Mouse (Mus musculus) midbrain, embryonic 10.5 days (tissue): ENCODE results near the gene Arhgef19. TPM values are rescaled to one million over a fixed set of nuclear protein-coding genes. Genes with fewer than 3 reads are reported as not detected.

Experiments used
- DNase-seq: peaks from one replicate; pipeline ENCODE4 v3.0.0-alpha.2; 2017; ENCODE audit warnings: low spot score
- H3K27ac ChIP-seq: fragments of 300-500 bp; sonication (generic); replicated peaks from 2 replicates; pipeline ENCODE4 v1.5.1; 2016; ENCODE audit warnings: mild to moderate bottlenecking
- H3K27me3 ChIP-seq: fragments of 300-500 bp; sonication (generic); 2 replicates; pipeline ENCODE4 v1.6.1; 2016; ENCODE audit warnings: low read depth, mild to moderate bottlenecking; ENCODE audit not compliant: poor library complexity, severe bottlenecking
- H3K36me3 ChIP-seq: fragments of 300-500 bp; sonication (generic); 2 replicates; pipeline ENCODE4 v1.6.1; 2016; ENCODE audit warnings: mild to moderate bottlenecking, moderate library complexity
- H3K4me1 ChIP-seq: fragments of 300-500 bp; sonication (generic); 2 replicates; pipeline ENCODE4 v1.6.1; 2016
- H3K4me3 ChIP-seq: fragments of 300-500 bp; sonication (generic); 2 replicates; pipeline ENCODE4 v1.5.1; 2016; ENCODE audit warnings: mild to moderate bottlenecking, moderate library complexity
- H3K9me3 ChIP-seq: fragments of 300-500 bp; sonication (generic); replicated peaks from 2 replicates; pipeline ENCODE4 v1.6.1; 2016; ENCODE audit warnings: mild to moderate bottlenecking
- WGBS: fragments of 180-500 bp; shearing (Covaris S2); methylation state at CpG from one replicate; pipeline ENCODE4 v1.1.7; 2016; 5-methylcytosine and 5-hydroxymethylcytosine counted together
- polyA plus RNA-seq: library from polyadenylated mRNA; unstranded; fragments of >200 nt; fragmentation: Nextera tagmentation; extraction: Ambion mirVana; gene quantifications from 2 replicates; pipeline ENCODE4 v1.2.1, GENCODE M21; 2016

The Arhgef19 gene
- polyA plus RNA-seq, 1 experiment from 2014 or later: 0.64 TPM

GRCm38 (mm10) chr4:141301116-141301553 is 61.8 kb downstream of the Arhgef19 start, which contains the start of gene Epha2:
Epha2 (plus strand) TSS chr4:141301240.
- WGBS: under 1% methylated on average over 35 of the region's 35 CpGs
- peaks cover 59% of the 10 kb centered on the region for H3K4me1 ChIP-seq

GRCm38 (mm10) chr4:141301591-141302427 is 62.5 kb downstream of the Arhgef19 start:
- Histone ChIP-seq H3K9me3 (no peaks in the 10 kb centered on the region), H3K27me3 (peaks cover 88% of the 10 kb centered on the region), H3K27ac (peak overlapping the region; percentile 78), H3K4me3 (peak overlapping the region; percentile 74), H3K4me1 (peaks cover 62% of the 10 kb centered on the region), H3K36me3 (no peaks in the 10 kb centered on the region)
- DNase-seq: no peak
- under 1% methylated on average over 51 of the region's 51 CpGs for whole genome bisulfite sequencing

More at GRCm38 (mm10) chr4:141301116-141301553, 61.8 kb downstream of the Arhgef19 start, which contains the start of gene Epha2:
- peak within 1 kb of the TSS; percentile 74 for H3K4me3 ChIP-seq
- no peaks in the 10 kb centered on the region for H3K9me3 ChIP-seq
- peaks cover 90% of the 10 kb centered on the region for H3K27me3 ChIP-seq
- peak within 1 kb of the TSS; percentile 78 for H3K27ac ChIP-seq
- H3K36me3 ChIP-seq: no peaks in the 10 kb centered on the region
- peak; percentile 88 for DNase-seq

GRCm38 (mm10) chr4:141302428-141303401 is 63.4 kb downstream of the Arhgef19 start:
- H3K4me3 ChIP-seq: peak overlapping the region; percentile 74
- 9% methylated on average over 27 of the region's 27 CpGs for WGBS
- peaks cover 3% of the 10 kb centered on the region for H3K36me3 ChIP-seq
- no peak for DNase-seq
- peaks cover 81% of the 10 kb centered on the region for H3K27me3 ChIP-seq
- no peaks in the 10 kb centered on the region for H3K9me3 ChIP-seq
- H3K27ac ChIP-seq: peak overlapping the region; percentile 78
- peaks cover 65% of the 10 kb centered on the region for H3K4me1 ChIP-seq

- Histone ChIP-seq H3K27ac (0 out of 2 replicates have a peak overlapping the region, but pooled peaks have one; percentile 24), H3K4me1 (peaks cover 68% of the 10 kb centered on the region), H3K9me3 (no peaks in the 10 kb centered on the region), H3K4me3 (peak overlapping the region; percentile 74), H3K36me3 (peaks cover 12% of the 10 kb centered on the region), H3K27me3 (peaks cover 74% of the 10 kb centered on the region)
- DNase-seq: no peak
- 46% methylated on average over 7 of the region's 7 CpGs for WGBS
Measured at GRCm38 (mm10) chr4:141303402-141304222, 64.3 kb downstream of the Arhgef19 start.

DNA sequence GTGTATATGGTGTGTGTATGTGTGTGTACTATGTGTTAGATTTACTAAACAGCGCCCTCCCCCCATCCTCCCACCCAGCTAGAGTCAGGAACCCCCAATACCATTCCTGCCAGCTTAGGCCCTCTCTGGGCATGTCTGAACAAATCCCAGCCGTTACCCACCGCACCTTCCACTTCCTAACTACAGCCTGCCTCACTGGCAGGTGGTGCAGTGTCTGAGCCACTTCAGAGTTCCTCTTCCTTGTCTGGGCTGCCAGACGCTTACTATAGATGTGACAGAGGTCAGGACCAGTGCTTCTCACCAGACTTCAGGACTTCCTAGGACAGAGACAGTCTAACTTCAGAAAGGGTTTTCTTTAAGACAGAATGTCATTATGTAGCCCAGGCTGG is 64.9 kb downstream of the Arhgef19 start:
- Histone ChIP-seq H3K27ac (no peak overlapping the region), H3K9me3 (no peaks in the 10 kb centered on the region), H3K27me3 (peaks cover 73% of the 10 kb centered on the region), H3K36me3 (peaks cover 18% of the 10 kb centered on the region), H3K4me3 (no peak overlapping the region), H3K4me1 (peaks cover 74% of the 10 kb centered on the region)
- DNase-seq: no peak
- 86% methylated on average over 4 of the region's 4 CpGs for WGBS

- no peak for DNase-seq
- Histone ChIP-seq H3K9me3 (no peaks in the 10 kb centered on the region), H3K36me3 (peaks cover 22% of the 10 kb centered on the region), H3K27me3 (peaks cover 56% of the 10 kb centered on the region), H3K4me3 (peak overlapping the region; percentile 12; the same call in 1 of the 2 replicates), H3K4me1 (peaks cover 81% of the 10 kb centered on the region), H3K27ac (peak overlapping the region; percentile 76)
- 24% methylated on average over 8 of the region's 8 CpGs for WGBS
Measured at GRCm38 (mm10) chr4:141306057-141306456, 66.8 kb downstream of the Arhgef19 start.

Other genes with a start within 250 kb of the Arhgef19 start
- gene Mfap2, start 229.1 kb upstream of the Arhgef19 start, polyA plus RNA-seq: 260 and 321 TPM in 2 replicates
- gene Crocc, start 178.9 kb upstream of the Arhgef19 start, polyA plus RNA-seq: 10.8 and 11.0 TPM in 2 replicates
- gene Necap2, start 161.1 kb upstream of the Arhgef19 start, polyA plus RNA-seq: 54.8 TPM in 2 replicates
- gene Spata21, start 151.2 kb upstream of the Arhgef19 start, polyA plus RNA-seq: 0.05 and 0.20 TPM in 2 replicates
- 35.2 and 36.3 TPM in 2 replicates for gene Szrd1, start 99.7 kb upstream of the Arhgef19 start, polyA plus RNA-seq
- gene Fbxo42, start 91.6 kb upstream of the Arhgef19 start, polyA plus RNA-seq: 24.2 and 25.3 TPM in 2 replicates
- gene Rsg1, start 25.5 kb upstream of the Arhgef19 start, polyA plus RNA-seq: 7.4 and 7.5 TPM in 2 replicates
- 3.6 and 3.7 TPM in 2 replicates for gene Epha2, start 61.7 kb downstream of the Arhgef19 start, polyA plus RNA-seq
- 0.70 and 1.2 TPM in 2 replicates for gene Fam131c, start 128.7 kb downstream of the Arhgef19 start, polyA plus RNA-seq
- not detected in 2 replicates for gene Clcnka, start 159.2 kb downstream of the Arhgef19 start, polyA plus RNA-seq
- gene Clcnkb, start 176.5 kb downstream of the Arhgef19 start, polyA plus RNA-seq: not detected in 2 replicates
- not detected in 2 replicates for gene Hspb7, start 181.3 kb downstream of the Arhgef19 start, polyA plus RNA-seq
- not detected in 2 replicates for gene Srarp, start 196.6 kb downstream of the Arhgef19 start, polyA plus RNA-seq
- gene Zbtb17, start 205.2 kb downstream of the Arhgef19 start, polyA plus RNA-seq: 55.1 and 61.5 TPM in 2 replicates